Mouse (Mus musculus) lung, adult 2 months (tissue): ENCODE measurements around the gene Kansl3.

ENCODE experiments used
- CTCF ChIP-seq: fragments of 200-500 bp; IDR thresholded peaks from 2 replicates; pipeline ENCODE4 v1.5.1; 2011; ENCODE audit warnings: mild to moderate bottlenecking, low read length, control low read depth; ENCODE audit not compliant: insufficient read depth
- POLR2A ChIP-seq: fragments of 200-500 bp; IDR thresholded peaks from 2 replicates; pipeline ENCODE4 v1.6.1; 2011; ENCODE audit warnings: low read depth, mild to moderate bottlenecking, control low read depth, low read length, borderline replicate concordance; ENCODE audit errors: extremely low read depth

GRCm38 (mm10) chr1:36371934-36372845, 3.2 kb upstream of the Kansl3 start, which contains the start of gene Fer1l5:
- no peak for TF ChIP-seq CTCF
- TF ChIP-seq POLR2A: no peak
